Mouse (Mus musculus): ENCODE measurements around the gene Krtcap2. TPM values are rescaled to one million over a fixed set of nuclear protein-coding genes. Genes with fewer than 3 reads are reported as not detected.

Krtcap2 gene
- polyA plus RNA-seq, 1 experiment from 2014 or later = 221 TPM

- H3K27me3 ChIP-seq (replicated peaks) = no peaks in the 10 kb centered on the region
- H3K27ac ChIP-seq (replicated peaks) = peak overlapping the region; percentile 80
- H3K9ac ChIP-seq (replicated peaks) = peak overlapping the region; percentile 48
- H3K9me3 ChIP-seq (replicated peaks) = no peaks in the 10 kb centered on the region
- 9% methylated on average over 11 of the region's 11 CpGs for WGBS
- H3K4me2 ChIP-seq = peak overlapping the region; percentile 67
- no peak for ATAC-seq (ENCODE audit: low FRiP score)
- peak overlapping the region; percentile 41 for H3K4me3 ChIP-seq (replicated peaks)
- H3K36me3 ChIP-seq = no peaks in the 10 kb centered on the region
- H3K4me1 ChIP-seq = peaks cover 50% of the 10 kb centered on the region
These were observed 19.4 kb upstream of the Krtcap2 start for GRCm38 (mm10) chr3:89226361-89226760.

- peak; percentile 16 for ATAC-seq (ENCODE audit: low FRiP score)
- peak within 1 kb of the TSS; percentile 80 for H3K27ac ChIP-seq (replicated peaks)
- no peaks in the 10 kb centered on the region for H3K9me3 ChIP-seq (replicated peaks)
- H3K4me2 ChIP-seq = peak within 1 kb of the TSS; percentile 67
- peak within 1 kb of the TSS; percentile 41 for H3K4me3 ChIP-seq (replicated peaks)
- H3K4me1 ChIP-seq = peaks cover 50% of the 10 kb centered on the region
- peak within 1 kb of the TSS; percentile 48 for H3K9ac ChIP-seq (replicated peaks)
- WGBS = 2% methylated on average over 21 of the region's 21 CpGs
- no peaks in the 10 kb centered on the region for H3K36me3 ChIP-seq
- H3K27me3 ChIP-seq (replicated peaks) = no peaks in the 10 kb centered on the region
These were observed 18.9 kb upstream of the Krtcap2 start, which contains the start of gene Mtx1 for GRCm38 (mm10) chr3:89226900-89227299. TSS of gene Mtx1 (minus strand) at chr3:89227088.

- WGBS = 2% methylated on average over 41 of the region's 41 CpGs
- peak; percentile 76 for ATAC-seq (ENCODE audit: low FRiP score)
- H3K9me3 ChIP-seq (replicated peaks) = no peaks in the 10 kb centered on the region
- H3K27me3 ChIP-seq (replicated peaks) = no peaks in the 10 kb centered on the region
- H3K4me2 ChIP-seq = peak overlapping the region; percentile 67
- peak overlapping the region; percentile 41 for H3K4me3 ChIP-seq (replicated peaks)
- peak overlapping the region; percentile 48 for H3K9ac ChIP-seq (replicated peaks)
- H3K4me1 ChIP-seq = peaks cover 50% of the 10 kb centered on the region
- no peaks in the 10 kb centered on the region for H3K36me3 ChIP-seq
- peak overlapping the region; percentile 80 for H3K27ac ChIP-seq (replicated peaks)
These were observed 18.2 kb upstream of the Krtcap2 start for GRCm38 (mm10) chr3:89227307-89228179.

- WGBS = under 1% methylated on average over 20 of the region's 20 CpGs
- Histone ChIP-seq H3K27me3 (replicated peaks) (no peaks in the 10 kb centered on the region), H3K4me3 (replicated peaks) (peak overlapping the region; percentile 41), H3K9ac (replicated peaks) (peak overlapping the region; percentile 28; the same call in 1 of the 2 replicates), H3K4me2 (peak overlapping the region; percentile 67), H3K27ac (replicated peaks) (peak overlapping the region; percentile 80), H3K36me3 (peaks cover 2% of the 10 kb centered on the region), H3K9me3 (replicated peaks) (no peaks in the 10 kb centered on the region), H3K4me1 (peaks cover 50% of the 10 kb centered on the region)
- peak; percentile 51 for ATAC-seq (ENCODE audit: low FRiP score)
These were observed 17.6 kb upstream of the Krtcap2 start for GRCm38 (mm10) chr3:89228180-89228549.

- H3K9me3 ChIP-seq (replicated peaks) = no peaks in the 10 kb centered on the region
- H3K27me3 ChIP-seq (replicated peaks) = no peaks in the 10 kb centered on the region
- 34% methylated on average over 10 of the region's 10 CpGs for WGBS
- peak within 1 kb of the TSS; percentile 80 for H3K27ac ChIP-seq (replicated peaks)
- ATAC-seq (ENCODE audit: low FRiP score) = no peak
- H3K4me3 ChIP-seq (replicated peaks) = peak within 1 kb of the TSS; percentile 41
- H3K4me2 ChIP-seq = peak within 1 kb of the TSS; percentile 67
- peaks cover 45% of the 10 kb centered on the region for H3K4me1 ChIP-seq
- peaks cover 8% of the 10 kb centered on the region for H3K36me3 ChIP-seq
- peak within 1 kb of the TSS; percentile 48; the same call in 1 of the 2 replicates for H3K9ac ChIP-seq (replicated peaks)
These were observed 16.9 kb upstream of the Krtcap2 start, which contains the start of gene Muc1 for GRCm38 (mm10) chr3:89228836-89229235. TSS of gene Muc1 (plus strand) at chr3:89229057.

GRCm38 (mm10) chr3:89229276-89229675 is 16.5 kb upstream of the Krtcap2 start:
- Histone ChIP-seq H3K36me3 (peaks cover 13% of the 10 kb centered on the region), H3K27ac (replicated peaks) (no peak overlapping the region), H3K27me3 (replicated peaks) (no peaks in the 10 kb centered on the region), H3K9ac (replicated peaks) (no peak overlapping the region), H3K4me2 (no peak overlapping the region), H3K4me3 (replicated peaks) (no peak overlapping the region), H3K9me3 (replicated peaks) (no peaks in the 10 kb centered on the region), H3K4me1 (peaks cover 41% of the 10 kb centered on the region)
- ATAC-seq (ENCODE audit: low FRiP score) = no peak
- 50% methylated on average over 4 of the region's 4 CpGs for WGBS

- Histone ChIP-seq H3K4me3 (replicated peaks) (no peak overlapping the region), H3K9ac (replicated peaks) (no peak overlapping the region), H3K4me2 (no peak overlapping the region)
These were observed 15.2 kb upstream of the Krtcap2 start for GRCm38 (mm10) chr3:89230561-89230960.

GRCm38 (mm10) chr3:89231345-89231744 is 14.4 kb upstream of the Krtcap2 start:
- no peak for ATAC-seq (ENCODE audit: low FRiP score)
- no peak overlapping the region for H3K9ac ChIP-seq (replicated peaks)
- no peak overlapping the region for H3K4me2 ChIP-seq
- H3K4me1 ChIP-seq = peaks cover 24% of the 10 kb centered on the region
- no peak overlapping the region for H3K27ac ChIP-seq (replicated peaks)
- no peaks in the 10 kb centered on the region for H3K9me3 ChIP-seq (replicated peaks)
- 76% methylated on average over 7 of the region's 7 CpGs for WGBS
- H3K27me3 ChIP-seq (replicated peaks) = no peaks in the 10 kb centered on the region
- peaks cover 33% of the 10 kb centered on the region for H3K36me3 ChIP-seq
- no peak overlapping the region for H3K4me3 ChIP-seq (replicated peaks)

More at GRCm38 (mm10) chr3:89230561-89230960, 15.2 kb upstream of the Krtcap2 start:
- Histone ChIP-seq H3K36me3 (peaks cover 26% of the 10 kb centered on the region), H3K9me3 (replicated peaks) (no peaks in the 10 kb centered on the region), H3K27ac (replicated peaks) (no peak overlapping the region), H3K27me3 (replicated peaks) (no peaks in the 10 kb centered on the region), H3K4me1 (peaks cover 31% of the 10 kb centered on the region)
- ATAC-seq (ENCODE audit: low FRiP score) = no peak
- WGBS = 86% methylated on average over 2 of the region's 2 CpGs

- ATAC-seq (ENCODE audit: low FRiP score) = no peak
- H3K9me3 ChIP-seq (replicated peaks) = no peaks in the 10 kb centered on the region
- H3K4me1 ChIP-seq = peaks cover 19% of the 10 kb centered on the region
- peaks cover 38% of the 10 kb centered on the region for H3K36me3 ChIP-seq
- H3K27me3 ChIP-seq (replicated peaks) = no peaks in the 10 kb centered on the region
- H3K4me3 ChIP-seq (replicated peaks) = no peak overlapping the region
- 79% methylated on average over 16 of the region's 16 CpGs for WGBS
- no peak overlapping the region for H3K4me2 ChIP-seq
- no peak overlapping the region for H3K27ac ChIP-seq (replicated peaks)
- no peak overlapping the region for H3K9ac ChIP-seq (replicated peaks)
These were observed 13.9 kb upstream of the Krtcap2 start for GRCm38 (mm10) chr3:89231772-89232275.

- 66% methylated on average over 6 of the region's 6 CpGs for WGBS
- H3K27me3 ChIP-seq (replicated peaks) = no peaks in the 10 kb centered on the region
- H3K4me2 ChIP-seq = no peak overlapping the region
- ATAC-seq (ENCODE audit: low FRiP score) = no peak
- no peak overlapping the region for H3K9ac ChIP-seq (replicated peaks)
- H3K36me3 ChIP-seq = peaks cover 46% of the 10 kb centered on the region
- no peaks in the 10 kb centered on the region for H3K9me3 ChIP-seq (replicated peaks)
- no peak overlapping the region for H3K4me3 ChIP-seq (replicated peaks)
- peaks cover 11% of the 10 kb centered on the region for H3K4me1 ChIP-seq
- no peak overlapping the region for H3K27ac ChIP-seq (replicated peaks)
These were observed 13.2 kb upstream of the Krtcap2 start for GRCm38 (mm10) chr3:89232614-89233013.

GRCm38 (mm10) chr3:89233562-89234110 is 12.1 kb upstream of the Krtcap2 start:
- 87% methylated on average over 14 of the region's 14 CpGs for WGBS
- ATAC-seq (ENCODE audit: low FRiP score) = no peak
- Histone ChIP-seq H3K4me3 (replicated peaks) (no peak overlapping the region), H3K9me3 (replicated peaks) (no peaks in the 10 kb centered on the region), H3K27ac (replicated peaks) (no peak overlapping the region), H3K36me3 (peaks cover 56% of the 10 kb centered on the region), H3K4me2 (no peak overlapping the region), H3K4me1 (peaks cover 1% of the 10 kb centered on the region), H3K9ac (replicated peaks) (no peak overlapping the region), H3K27me3 (replicated peaks) (no peaks in the 10 kb centered on the region)
